Mouse (Mus musculus): ENCODE data around the gene Entpd6. TPM values are rescaled to one million over a fixed set of nuclear protein-coding genes. Genes with fewer than 3 reads are reported as not detected.

The Entpd6 gene
- polyA plus RNA-seq, 1 experiment from 2014 or later, result 8.2 TPM

DNA sequence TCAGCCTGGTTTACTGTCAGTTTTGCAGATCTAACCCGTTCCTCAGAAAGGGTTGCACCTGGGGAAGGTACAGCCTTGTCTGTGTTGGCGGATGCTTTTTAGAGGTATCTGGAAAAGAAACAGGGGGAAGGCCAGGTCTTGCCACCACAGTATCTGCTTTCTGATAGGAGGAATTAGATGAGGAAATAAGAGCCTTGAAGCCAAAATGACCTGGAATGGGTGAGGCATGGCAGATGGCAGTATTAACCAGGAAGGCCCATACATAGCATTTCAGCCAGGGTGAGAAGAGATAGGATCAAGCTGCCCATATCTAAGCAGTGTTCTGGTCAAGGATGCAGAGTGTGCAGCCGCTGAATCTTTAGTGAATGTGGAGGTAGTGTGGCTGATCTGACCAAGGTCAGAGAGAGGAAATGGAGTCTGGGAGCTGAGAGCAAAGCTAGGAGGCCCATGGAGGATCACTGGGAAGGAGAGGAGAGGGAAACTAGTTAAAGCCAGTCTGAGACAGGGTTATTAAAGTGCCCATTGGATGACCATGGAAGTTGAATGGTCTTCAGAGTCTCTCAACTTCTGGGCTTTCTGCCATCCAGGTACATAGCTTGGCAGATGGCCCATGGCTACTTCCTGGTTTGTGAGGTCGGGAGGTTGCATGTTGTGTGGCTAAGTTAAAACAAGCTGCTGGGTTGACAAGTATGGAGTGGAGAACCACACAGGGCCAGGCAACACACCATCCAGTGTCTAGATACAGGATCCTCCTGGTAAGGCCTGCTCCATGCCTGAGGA, 17.4 kb downstream of the Entpd6 start:
- Histone ChIP-seq H3K27me3 (replicated peaks; ENCODE audit: control insufficient read depth, insufficient read depth, low read length) (no peaks in the 10 kb centered on the region), H3K27ac (ENCODE audit: low read depth, low read length) (peak overlapping the region; percentile 28; the same call in 1 of the 2 replicates)
- WGBS, result 78% methylated on average over 4 of the region's 4 CpGs

GRCm38 (mm10) chr2:150768678-150769077, 19.8 kb downstream of the Entpd6 start:
- no peak for TF ChIP-seq CTCF (IDR thresholded peaks at IDR 0.05; ENCODE audit: low read depth)
- H3K4me3 ChIP-seq (ENCODE audit: low read depth, low read length), result no peak overlapping the region
- H3K36me3 ChIP-seq (ENCODE audit: control insufficient read depth, insufficient read depth), result 0 out of 2 replicates have a peak, but pooled peaks cover 10% of the 10 kb centered on the region
- no peaks in the 10 kb centered on the region for H3K9me3 ChIP-seq (ENCODE audit: control insufficient read depth)
- WGBS, result 83% methylated on average over 1 of the region's 1 CpGs
- no peaks in the 10 kb centered on the region for H3K4me1 ChIP-seq (replicated peaks; ENCODE audit: control insufficient read depth, insufficient read depth, low read length)
- H3K9ac ChIP-seq (ENCODE audit: low read depth, low read length), result no peak overlapping the region
- no peak for ATAC-seq
- no peak overlapping the region for H3K4me2 ChIP-seq (replicated peaks; ENCODE audit: low read depth)
- H3K27ac ChIP-seq (ENCODE audit: low read depth, low read length), result no peak overlapping the region
- no peaks in the 10 kb centered on the region for H3K27me3 ChIP-seq (replicated peaks; ENCODE audit: control insufficient read depth, insufficient read depth, low read length)

More for the DNA sequence above, 17.4 kb downstream of the Entpd6 start:
- ATAC-seq, result no peak
- TF ChIP-seq CTCF (IDR thresholded peaks at IDR 0.05; ENCODE audit: low read depth), result no peak
- Histone ChIP-seq H3K9ac (ENCODE audit: low read depth, low read length) (no peak overlapping the region), H3K4me2 (replicated peaks; ENCODE audit: low read depth) (no peak overlapping the region), H3K36me3 (ENCODE audit: control insufficient read depth, insufficient read depth) (peaks cover 21% of the 10 kb centered on the region; the same call in 1 of the 2 replicates), H3K4me1 (replicated peaks; ENCODE audit: control insufficient read depth, insufficient read depth, low read length) (no peaks in the 10 kb centered on the region), H3K9me3 (ENCODE audit: control insufficient read depth) (no peaks in the 10 kb centered on the region), H3K4me3 (ENCODE audit: low read depth, low read length) (no peak overlapping the region)

DNA sequence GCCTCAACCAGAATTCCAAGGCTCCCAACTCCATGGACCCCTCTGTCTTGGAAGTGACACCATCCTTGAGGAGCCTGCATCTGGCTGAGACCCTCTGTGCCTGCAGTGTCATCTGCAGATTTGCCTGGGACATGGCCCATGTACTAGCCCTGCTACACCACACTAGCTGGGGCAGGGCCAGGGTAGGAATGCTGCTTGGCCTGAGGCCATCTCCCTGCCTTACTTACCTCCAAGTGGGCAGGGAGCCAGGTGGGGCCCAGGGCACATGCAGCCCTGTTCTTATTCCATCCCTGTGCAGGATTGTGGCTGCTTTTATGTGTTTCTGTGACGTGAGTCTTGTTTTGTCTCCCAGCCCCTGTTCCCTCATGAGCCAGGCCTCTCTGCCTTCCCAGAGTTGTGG, 21.9 kb downstream of the Entpd6 start:
- Histone ChIP-seq H3K27me3 (replicated peaks; ENCODE audit: control insufficient read depth, insufficient read depth, low read length) (no peaks in the 10 kb centered on the region), H3K27ac (ENCODE audit: low read depth, low read length) (no peak overlapping the region), H3K4me2 (replicated peaks; ENCODE audit: low read depth) (no peak overlapping the region), H3K9me3 (ENCODE audit: control insufficient read depth) (no peaks in the 10 kb centered on the region), H3K36me3 (ENCODE audit: control insufficient read depth, insufficient read depth) (0 out of 2 replicates have a peak, but pooled peaks cover 10% of the 10 kb centered on the region), H3K4me1 (replicated peaks; ENCODE audit: control insufficient read depth, insufficient read depth, low read length) (no peaks in the 10 kb centered on the region), H3K4me3 (ENCODE audit: low read depth, low read length) (no peak overlapping the region), H3K9ac (ENCODE audit: low read depth, low read length) (no peak overlapping the region)
- WGBS, result 50% methylated on average over 1 of the region's 1 CpGs
- TF ChIP-seq CTCF (IDR thresholded peaks at IDR 0.05; ENCODE audit: low read depth), result no peak
- ATAC-seq, result peak; percentile 74

DNA sequence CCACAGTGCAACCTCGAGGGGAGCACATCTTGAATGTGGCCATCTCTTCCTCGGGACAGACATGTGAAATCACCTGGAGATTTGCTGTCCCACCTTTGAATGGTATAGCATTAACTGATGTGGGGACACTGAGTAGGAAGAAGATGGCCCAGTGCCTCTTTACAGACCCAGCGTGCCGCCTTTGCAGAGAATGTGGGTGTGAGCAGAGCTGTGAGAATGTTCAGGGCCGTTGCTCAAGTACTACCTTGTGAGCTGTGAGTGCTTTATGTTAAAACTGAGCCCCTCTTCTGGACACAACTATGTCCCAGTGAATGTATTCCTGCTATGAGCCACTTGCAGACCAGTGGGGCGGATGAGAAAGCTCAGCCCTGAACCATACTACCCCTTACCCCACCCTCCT, 22.3 kb downstream of the Entpd6 start:
- Histone ChIP-seq H3K9ac (ENCODE audit: low read depth, low read length) (no peak overlapping the region), H3K4me1 (replicated peaks; ENCODE audit: control insufficient read depth, insufficient read depth, low read length) (no peaks in the 10 kb centered on the region), H3K4me3 (ENCODE audit: low read depth, low read length) (no peak overlapping the region), H3K27ac (ENCODE audit: low read depth, low read length) (no peak overlapping the region; the same call in 1 of the 2 replicates), H3K36me3 (ENCODE audit: control insufficient read depth, insufficient read depth) (0 out of 2 replicates have a peak, but pooled peaks cover 10% of the 10 kb centered on the region), H3K27me3 (replicated peaks; ENCODE audit: control insufficient read depth, insufficient read depth, low read length) (no peaks in the 10 kb centered on the region), H3K9me3 (ENCODE audit: control insufficient read depth) (no peaks in the 10 kb centered on the region), H3K4me2 (replicated peaks; ENCODE audit: low read depth) (no peak overlapping the region)
- ATAC-seq, result no peak
- no peak for TF ChIP-seq CTCF (IDR thresholded peaks at IDR 0.05; ENCODE audit: low read depth)
- WGBS, result 76% methylated on average over 6 of the region's 6 CpGs

GRCm38 (mm10) chr2:150771996-150772395, 23.2 kb downstream of the Entpd6 start:
- no peak for TF ChIP-seq CTCF (IDR thresholded peaks at IDR 0.05; ENCODE audit: low read depth)
- ATAC-seq, result no peak

GRCm38 (mm10) chr2:150772466-150773119, 23.8 kb downstream of the Entpd6 start:
- no peak for ATAC-seq
- WGBS, result 81% methylated on average over 10 of the region's 10 CpGs
- no peak overlapping the region for H3K4me2 ChIP-seq (replicated peaks; ENCODE audit: low read depth)
- no peak overlapping the region for H3K27ac ChIP-seq (ENCODE audit: low read depth, low read length)
- no peaks in the 10 kb centered on the region for H3K27me3 ChIP-seq (replicated peaks; ENCODE audit: control insufficient read depth, insufficient read depth, low read length)
- H3K9me3 ChIP-seq (ENCODE audit: control insufficient read depth), result no peaks in the 10 kb centered on the region
- no peaks in the 10 kb centered on the region for H3K4me1 ChIP-seq (replicated peaks; ENCODE audit: control insufficient read depth, insufficient read depth, low read length)
- H3K4me3 ChIP-seq (ENCODE audit: low read depth, low read length), result no peak overlapping the region
- H3K9ac ChIP-seq (ENCODE audit: low read depth, low read length), result no peak overlapping the region
- 0 out of 2 replicates have a peak, but pooled peaks cover 6% of the 10 kb centered on the region for H3K36me3 ChIP-seq (ENCODE audit: control insufficient read depth, insufficient read depth)
- no peak for TF ChIP-seq CTCF (IDR thresholded peaks at IDR 0.05; ENCODE audit: low read depth)

More at GRCm38 (mm10) chr2:150771996-150772395, 23.2 kb downstream of the Entpd6 start:
- no peak overlapping the region for H3K4me2 ChIP-seq (replicated peaks; ENCODE audit: low read depth)
- 89% methylated on average over 8 of the region's 8 CpGs for WGBS
- H3K4me3 ChIP-seq (ENCODE audit: low read depth, low read length), result no peak overlapping the region
- H3K27me3 ChIP-seq (replicated peaks; ENCODE audit: control insufficient read depth, insufficient read depth, low read length), result no peaks in the 10 kb centered on the region
- no peak overlapping the region for H3K27ac ChIP-seq (ENCODE audit: low read depth, low read length)
- 0 out of 2 replicates have a peak, but pooled peaks cover 8% of the 10 kb centered on the region for H3K36me3 ChIP-seq (ENCODE audit: control insufficient read depth, insufficient read depth)
- no peaks in the 10 kb centered on the region for H3K9me3 ChIP-seq (ENCODE audit: control insufficient read depth)
- H3K9ac ChIP-seq (ENCODE audit: low read depth, low read length), result no peak overlapping the region
- H3K4me1 ChIP-seq (replicated peaks; ENCODE audit: control insufficient read depth, insufficient read depth, low read length), result no peaks in the 10 kb centered on the region
